Mouse (Mus musculus): ENCODE data around the gene Adam8. TPM values are rescaled to one million over a fixed set of nuclear protein-coding genes. Genes with fewer than 3 reads are reported as not detected.

Gene Adam8
- polyA plus RNA-seq, 1 experiment from 2014 or later: 1.6 TPM

- H3K4me3 ChIP-seq (ENCODE audit: low read depth, low read length): no peak overlapping the region
- H3K9me3 ChIP-seq (ENCODE audit: control insufficient read depth, low read length): no peaks in the 10 kb centered on the region
- no peak overlapping the region for H3K9ac ChIP-seq (ENCODE audit: low read length)
- no peaks in the 10 kb centered on the region for H3K36me3 ChIP-seq (ENCODE audit: control insufficient read depth, insufficient read depth, low read length)
- ATAC-seq (replicated peaks; ENCODE audit: low FRiP score, low TSS enrichment, low read depth) (no peak), DNase-seq (ENCODE audit: low spot score) (no peak)
- WGBS: 81% methylated on average over 10 of the region's 10 CpGs
- no peak overlapping the region for H3K27ac ChIP-seq (ENCODE audit: low read depth)
- peaks cover 6% of the 10 kb centered on the region; the same call in 1 of the 2 replicates for H3K27me3 ChIP-seq (replicated peaks; ENCODE audit: control insufficient read depth, insufficient read depth, low read length)
- no peaks in the 10 kb centered on the region for H3K4me1 ChIP-seq (replicated peaks; ENCODE audit: control insufficient read depth, insufficient read depth, low read length)
- no peak overlapping the region for H3K4me2 ChIP-seq (ENCODE audit: low read length)
These were observed 55.7 kb downstream of the Adam8 start for GRCm38 (mm10) chr7:139936705-139937104.

- peak; percentile 74 for DNase-seq (ENCODE audit: low spot score)
- Histone ChIP-seq H3K4me1 (replicated peaks; ENCODE audit: control insufficient read depth, insufficient read depth, low read length) (no peaks in the 10 kb centered on the region), H3K27me3 (replicated peaks; ENCODE audit: control insufficient read depth, insufficient read depth, low read length) (no peaks in the 10 kb centered on the region), H3K4me2 (ENCODE audit: low read length) (no peak overlapping the region), H3K27ac (ENCODE audit: low read depth) (no peak overlapping the region), H3K36me3 (ENCODE audit: control insufficient read depth, insufficient read depth, low read length) (no peaks in the 10 kb centered on the region), H3K9ac (ENCODE audit: low read length) (no peak overlapping the region), H3K9me3 (ENCODE audit: control insufficient read depth, low read length) (no peaks in the 10 kb centered on the region), H3K4me3 (ENCODE audit: low read depth, low read length) (no peak overlapping the region)
- 19% methylated on average over 11 of the region's 11 CpGs for WGBS
- ATAC-seq (replicated peaks; ENCODE audit: low FRiP score, low TSS enrichment, low read depth): no peak
These were observed 61.6 kb downstream of the Adam8 start for GRCm38 (mm10) chr7:139930732-139931131.

MicroRNA genes within 50 kb of the gene (microRNA counts, 519-probe panel; counts per million panel counts)
- microRNA mmu-miR-202-3p (2,506 counts per million, percentile 25 among the panel's probes with 10 or more counts), microRNA mmu-miR-202-5p (2,472 counts per million, percentile 24 among the panel's probes with 10 or more counts)

Small RNAs within 50 kb of the gene (microRNA-seq; reads per million reads assigned to microRNA genes)
- 0.25 reads per million for gene Mir202
- gene Mir7062: 0.85 reads per million, percentile 4 among the genes with 10 or more reads in this experiment
- gene mmu-mir-7686: not detected

Other genes starting within 250 kb of the Adam8 start
- gene Adgra1, start 158.4 kb downstream of the Adam8 start, polyA plus RNA-seq (2014; fragmentation: Nextera tagmentation; extraction: Ambion mirVana): 0.50 and 0.56 TPM in 2 replicates
- gene Kndc1, start 97.9 kb downstream of the Adam8 start, polyA plus RNA-seq (2014; fragmentation: Nextera tagmentation; extraction: Ambion mirVana): 0.20 and 0.55 TPM in 2 replicates
- not detected in 2 replicates for gene Utf1, start 48.8 kb downstream of the Adam8 start, polyA plus RNA-seq (2014; fragmentation: Nextera tagmentation; extraction: Ambion mirVana)
- 0.48 TPM in 1 of 2 replicates, not detected in the other for gene 6430531B16Rik, start 13.8 kb downstream of the Adam8 start, polyA plus RNA-seq (2014; fragmentation: Nextera tagmentation; extraction: Ambion mirVana)
- gene Zfp511, start 43.8 kb upstream of the Adam8 start, polyA plus RNA-seq (2014; fragmentation: Nextera tagmentation; extraction: Ambion mirVana): 36.1 and 41.5 TPM in 2 replicates
- 56.0 and 61.2 TPM in 2 replicates for gene Tubgcp2, start 44.1 kb upstream of the Adam8 start, polyA plus RNA-seq (2014; fragmentation: Nextera tagmentation; extraction: Ambion mirVana)
- not detected in 2 replicates for gene Msx3, start 56.5 kb upstream of the Adam8 start, polyA plus RNA-seq (2014; fragmentation: Nextera tagmentation; extraction: Ambion mirVana)
- gene Caly, start 90.0 kb upstream of the Adam8 start, polyA plus RNA-seq (2014; fragmentation: Nextera tagmentation; extraction: Ambion mirVana): 2.8 and 3.5 TPM in 2 replicates
- 119 and 202 TPM in 2 replicates for gene Prap1, start 100.8 kb upstream of the Adam8 start, polyA plus RNA-seq (2014; fragmentation: Nextera tagmentation; extraction: Ambion mirVana)
- 34.9 and 39.4 TPM in 2 replicates for gene Fuom, start 109.9 kb upstream of the Adam8 start, polyA plus RNA-seq (2014; fragmentation: Nextera tagmentation; extraction: Ambion mirVana)
- gene Paox, start 123.2 kb upstream of the Adam8 start, polyA plus RNA-seq (2014; fragmentation: Nextera tagmentation; extraction: Ambion mirVana): 35.5 and 39.5 TPM in 2 replicates
- gene Echs1, start 123.9 kb upstream of the Adam8 start, polyA plus RNA-seq (2014; fragmentation: Nextera tagmentation; extraction: Ambion mirVana): 177 and 183 TPM in 2 replicates
- 30.8 and 31.6 TPM in 2 replicates for gene Mtg1, start 145.0 kb upstream of the Adam8 start, polyA plus RNA-seq (2014; fragmentation: Nextera tagmentation; extraction: Ambion mirVana)
- 0.72 and 0.77 TPM in 2 replicates for gene Sprn, start 162.3 kb upstream of the Adam8 start, polyA plus RNA-seq (2014; fragmentation: Nextera tagmentation; extraction: Ambion mirVana)
- gene Olfr522, start 172.2 kb upstream of the Adam8 start, polyA plus RNA-seq (2014; fragmentation: Nextera tagmentation; extraction: Ambion mirVana): not detected in 2 replicates
- not detected in 2 replicates for gene Olfr523, start 180.7 kb upstream of the Adam8 start, polyA plus RNA-seq (2014; fragmentation: Nextera tagmentation; extraction: Ambion mirVana)
- not detected in 2 replicates for gene Olfr524, start 213.4 kb upstream of the Adam8 start, polyA plus RNA-seq (2014; fragmentation: Nextera tagmentation; extraction: Ambion mirVana)
- gene Cd163l1, start 225.7 kb upstream of the Adam8 start, polyA plus RNA-seq (2014; fragmentation: Nextera tagmentation; extraction: Ambion mirVana): 0.07 TPM in 1 of 2 replicates, not detected in the other

Data from intestine, embryonic 14.5 days (tissue).